Mouse (Mus musculus): ENCODE measurements around the gene Acbd3.

Acbd3 gene

GRCm38 (mm10) chr1:180762180-180762579, 36.3 kb downstream of the Acbd3 start:
- no peak for DNase-seq (ENCODE audit: low read depth, low spot score)

GRCm38 (mm10) chr1:180762679-180763078, 36.8 kb downstream of the Acbd3 start:
- no peak for DNase-seq (ENCODE audit: low read depth, low spot score)

GRCm38 (mm10) chr1:180763307-180763706, 37.5 kb downstream of the Acbd3 start:
- DNase-seq (ENCODE audit: low read depth, low spot score), result no peak

- DNase-seq (ENCODE audit: low read depth, low spot score), result no peak
Observed at GRCm38 (mm10) chr1:180763828-180764227, 38.0 kb downstream of the Acbd3 start.

- DNase-seq (ENCODE audit: low read depth, low spot score), result no peak
Observed at GRCm38 (mm10) chr1:180765393-180765792, 39.5 kb downstream of the Acbd3 start.

GRCm38 (mm10) chr1:180766557-180766956, 40.7 kb downstream of the Acbd3 start:
- DNase-seq (ENCODE audit: low read depth, low spot score), result no peak

GRCm38 (mm10) chr1:180767541-180768333, 41.9 kb downstream of the Acbd3 start:
- DNase-seq (ENCODE audit: low read depth, low spot score), result no peak

- DNase-seq (ENCODE audit: low read depth, low spot score), result no peak
Observed at GRCm38 (mm10) chr1:180768334-180769168, 42.7 kb downstream of the Acbd3 start.

GRCm38 (mm10) chr1:180771306-180771705, 45.5 kb downstream of the Acbd3 start:
- no peak for DNase-seq (ENCODE audit: low read depth, low spot score)

- DNase-seq (ENCODE audit: low read depth, low spot score), result no peak
Observed at GRCm38 (mm10) chr1:180771722-180772121, 45.9 kb downstream of the Acbd3 start.

GRCm38 (mm10) chr1:180772291-180772690, 46.4 kb downstream of the Acbd3 start:
- DNase-seq (ENCODE audit: low read depth, low spot score), result no peak

- DNase-seq (ENCODE audit: low read depth, low spot score), result peak; percentile 55
Observed at GRCm38 (mm10) chr1:180774664-180775063, 48.8 kb downstream of the Acbd3 start.

GRCm38 (mm10) chr1:180775317-180775716, 49.5 kb downstream of the Acbd3 start:
- no peak for DNase-seq (ENCODE audit: low read depth, low spot score)

- DNase-seq (ENCODE audit: low read depth, low spot score), result no peak
Observed at GRCm38 (mm10) chr1:180775849-180776493, 50.1 kb downstream of the Acbd3 start.

- no peak for DNase-seq (ENCODE audit: low read depth, low spot score)
Observed at GRCm38 (mm10) chr1:180776494-180776893, 50.7 kb downstream of the Acbd3 start.

GRCm38 (mm10) chr1:180777289-180777659, 51.4 kb downstream of the Acbd3 start:
- no peak for DNase-seq (ENCODE audit: low read depth, low spot score)

- DNase-seq (ENCODE audit: low read depth, low spot score), result peak; percentile 82
Observed at GRCm38 (mm10) chr1:180777660-180778402, 52.0 kb downstream of the Acbd3 start.

- no peak for DNase-seq (ENCODE audit: low read depth, low spot score)
Observed at GRCm38 (mm10) chr1:180778403-180778754, 52.5 kb downstream of the Acbd3 start.

- no peak for DNase-seq (ENCODE audit: low read depth, low spot score)
Observed at GRCm38 (mm10) chr1:180778941-180779340, 53.1 kb downstream of the Acbd3 start.

- DNase-seq (ENCODE audit: low read depth, low spot score), result no peak
Observed at GRCm38 (mm10) chr1:180780291-180780690, 54.4 kb downstream of the Acbd3 start.

- no peak for DNase-seq (ENCODE audit: low read depth, low spot score)
Observed at GRCm38 (mm10) chr1:180781250-180781649, 55.4 kb downstream of the Acbd3 start.
